Mouse (Mus musculus) heart, adult 9 months (tissue): ENCODE measurements around the gene Ahcyl2.
A peak's percentile ranks its signal among the peaks of the same experiment; 100 is the strongest.

ENCODE experiments used
- DNase-seq, 2 experiments: peaks; one replicate each; pipeline ENCODE4 v3.0.0; 2022; ENCODE audit warnings: low spot score in 2 of 2

Ahcyl2 gene

DNA sequence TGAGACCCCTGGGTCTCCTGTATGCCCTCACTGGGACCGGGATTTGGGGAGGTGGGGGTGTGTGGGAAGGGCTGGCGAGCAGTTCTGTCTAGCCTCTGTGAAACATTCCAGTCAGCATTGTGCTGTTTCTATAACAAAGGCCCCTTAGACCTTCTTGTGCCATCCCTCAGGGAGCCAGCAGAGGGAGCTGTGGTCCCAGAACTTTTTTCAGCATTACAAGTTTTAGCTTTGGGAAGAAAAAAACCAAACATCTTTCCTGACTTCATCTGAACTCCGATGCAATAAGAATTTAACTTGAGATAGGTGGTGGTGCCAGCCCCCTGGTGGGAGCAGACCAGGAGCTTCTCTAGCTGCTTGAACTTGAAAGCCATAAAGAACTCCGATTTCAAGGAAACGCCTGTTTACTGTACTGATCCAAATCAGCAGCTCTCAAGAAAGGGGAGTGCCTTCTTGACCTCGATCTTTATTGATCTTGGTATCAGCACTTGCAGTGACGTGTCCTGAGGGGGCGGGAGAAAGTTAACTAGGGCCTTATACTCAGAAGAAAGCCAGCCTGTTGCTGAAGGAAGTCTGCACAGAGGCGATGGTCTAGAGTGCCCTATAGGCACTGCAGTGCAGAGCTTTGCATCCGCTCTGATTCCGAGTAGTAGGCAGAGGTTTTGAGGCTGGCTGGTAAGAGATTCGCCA is 85.5 kb downstream of the Ahcyl2 start:
- DNase-seq, result peak; percentile 35 to 65

- no peak for DNase-seq
These were observed 86.1 kb downstream of the Ahcyl2 start for GRCm38 (mm10) chr6:29853900-29854390.

GRCm38 (mm10) chr6:29858619-29859018 is 90.8 kb downstream of the Ahcyl2 start:
- no peak for DNase-seq

GRCm38 (mm10) chr6:29859344-29859743 is 91.5 kb downstream of the Ahcyl2 start:
- no peak for DNase-seq

GRCm38 (mm10) chr6:29860238-29860637 is 92.4 kb downstream of the Ahcyl2 start:
- no peak for DNase-seq

- DNase-seq, result no peak
These were observed 97.1 kb downstream of the Ahcyl2 start for GRCm38 (mm10) chr6:29864926-29865325.

GRCm38 (mm10) chr6:29866935-29867724 is 99.3 kb downstream of the Ahcyl2 start:
- DNase-seq, result no peak

GRCm38 (mm10) chr6:29868341-29868895 is 100.6 kb downstream of the Ahcyl2 start:
- no peak for DNase-seq

GRCm38 (mm10) chr6:29873654-29874053 is 105.8 kb downstream of the Ahcyl2 start:
- DNase-seq, result no peak

- DNase-seq, result peak; percentile 26 to 37
These were observed 107.8 kb downstream of the Ahcyl2 start for GRCm38 (mm10) chr6:29875576-29875975.

- DNase-seq, result no peak
These were observed 109.0 kb downstream of the Ahcyl2 start for GRCm38 (mm10) chr6:29876782-29877181.

DNA sequence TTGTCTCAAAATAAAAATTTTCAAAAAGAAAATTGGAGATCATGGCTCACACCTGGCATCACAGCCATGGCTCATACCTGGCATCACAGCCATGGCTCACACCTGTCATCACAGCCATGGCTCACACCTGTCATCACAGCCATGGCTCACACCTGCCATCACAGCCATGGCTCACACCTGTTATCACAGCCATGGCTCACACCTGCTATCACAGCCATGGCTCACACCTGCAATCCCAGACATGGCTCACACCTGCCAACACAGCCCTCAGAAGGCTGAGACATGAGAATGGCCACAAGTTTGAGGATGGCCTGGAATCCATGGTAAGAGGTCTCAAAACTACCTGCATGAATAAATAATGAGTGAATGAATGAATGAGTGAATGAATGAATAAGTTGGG is 111.8 kb downstream of the Ahcyl2 start:
- no peak for DNase-seq

DNA sequence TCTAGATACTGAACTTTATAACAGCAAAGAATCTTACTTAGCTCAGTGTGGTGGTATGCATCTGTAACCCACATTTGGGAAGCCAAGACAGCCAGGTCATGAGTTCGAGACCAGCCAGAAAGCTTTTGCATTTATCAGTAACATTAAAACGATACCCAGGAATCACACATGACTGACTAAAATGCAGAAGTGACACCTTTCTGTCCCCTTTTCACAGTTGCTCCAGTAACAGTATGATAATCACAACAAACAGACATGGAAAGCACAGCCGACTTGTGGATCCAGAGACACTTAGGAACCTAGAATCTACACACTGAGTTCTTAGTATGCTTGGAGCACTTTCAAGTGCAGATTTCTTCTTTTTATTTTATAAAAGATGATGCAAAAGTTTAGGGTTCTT is 113.0 kb downstream of the Ahcyl2 start:
- no peak for DNase-seq

GRCm38 (mm10) chr6:29881936-29882335 is 114.1 kb downstream of the Ahcyl2 start:
- peak in 1 of 2 experiments; percentile 16 for DNase-seq

DNA sequence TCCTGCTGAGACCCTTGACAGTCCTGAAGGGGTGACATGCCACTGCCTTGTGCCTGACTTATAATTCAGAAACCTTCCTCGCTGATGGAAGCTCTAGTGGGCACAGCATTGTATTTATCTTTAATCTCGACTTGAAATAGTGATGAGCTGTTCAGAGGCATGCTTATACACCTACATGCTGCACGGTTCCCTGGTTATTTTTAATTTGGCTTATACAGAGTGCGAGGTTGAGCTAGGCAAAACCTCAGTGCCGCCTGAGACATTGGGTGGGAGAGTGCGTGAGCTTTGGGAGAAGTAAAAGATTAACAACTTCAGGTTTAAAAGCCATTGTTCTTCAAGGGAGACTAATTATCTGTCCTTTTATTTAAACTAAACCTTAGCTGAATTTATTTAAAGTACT is 115.1 kb downstream of the Ahcyl2 start:
- DNase-seq, result no peak

GRCm38 (mm10) chr6:29891151-29891550 is 123.3 kb downstream of the Ahcyl2 start:
- no peak for DNase-seq

- no peak for DNase-seq
These were observed 129.2 kb downstream of the Ahcyl2 start for GRCm38 (mm10) chr6:29896976-29897375.

DNA sequence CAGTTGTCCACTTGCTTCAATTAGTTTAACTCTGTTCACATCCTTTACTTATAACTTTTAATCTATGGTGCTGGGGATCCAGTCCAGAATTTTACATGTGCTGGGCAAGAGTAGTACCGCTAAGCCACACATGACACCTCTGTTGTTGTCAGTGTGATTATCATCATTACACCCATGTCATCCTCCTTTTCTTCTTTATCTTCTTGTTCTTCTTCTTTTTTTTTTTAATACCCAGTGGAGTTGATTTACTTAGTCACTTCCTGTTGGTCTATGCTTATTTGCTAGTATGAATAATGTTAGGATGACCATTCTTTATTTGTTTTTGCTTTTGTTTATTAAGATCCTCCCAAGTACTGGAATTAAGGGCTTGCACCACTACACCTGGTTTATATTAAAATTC is 133.6 kb downstream of the Ahcyl2 start:
- DNase-seq, result no peak

DNA sequence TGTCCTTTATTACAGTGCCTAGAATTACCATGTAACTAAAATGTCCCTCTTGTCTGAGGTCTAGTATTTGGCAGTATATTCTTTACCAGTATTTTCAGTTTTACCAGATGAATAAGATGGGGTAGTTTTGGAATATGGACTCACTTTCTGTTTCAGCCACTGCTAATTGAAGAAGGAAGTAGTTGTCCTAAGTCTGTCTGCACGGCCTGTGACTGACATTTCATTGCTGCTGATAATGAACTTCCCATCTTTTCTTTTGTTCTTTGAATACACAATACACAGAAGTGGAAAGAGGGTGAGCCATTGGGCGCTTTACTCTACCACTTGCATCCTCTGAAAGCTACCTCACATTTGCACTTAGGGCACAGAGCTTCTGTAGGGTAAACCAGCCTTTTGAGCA is 134.4 kb downstream of the Ahcyl2 start:
- DNase-seq, result no peak

DNA sequence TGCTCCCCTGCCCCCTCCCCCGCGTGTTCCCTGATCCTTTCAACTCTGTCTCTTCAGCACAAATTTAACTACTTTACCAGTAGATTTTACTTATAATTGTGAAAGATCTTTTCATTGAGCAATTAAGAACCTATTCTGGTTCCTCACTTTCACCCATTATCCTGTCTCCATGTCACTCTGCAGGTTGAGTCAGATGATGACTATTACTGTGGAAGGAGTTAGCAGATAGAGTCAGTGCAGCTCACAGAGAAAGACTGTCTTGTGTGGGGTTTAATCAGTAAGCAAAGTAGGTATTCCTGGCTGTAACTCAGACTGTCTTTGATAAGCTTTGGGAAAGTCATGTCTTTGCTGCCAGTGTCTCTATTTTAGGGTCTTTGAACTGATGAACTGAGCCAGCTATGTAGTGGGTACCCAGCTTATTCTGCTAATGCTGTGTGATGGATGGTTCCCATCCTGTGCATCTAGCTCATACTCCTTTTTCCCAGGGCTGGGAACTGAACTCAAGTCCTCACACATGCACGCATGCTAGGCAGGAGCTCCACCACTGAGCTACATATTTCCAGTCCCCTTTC is 135.6 kb downstream of the Ahcyl2 start:
- DNase-seq, result peak in 1 of 2 experiments; percentile 6

DNA sequence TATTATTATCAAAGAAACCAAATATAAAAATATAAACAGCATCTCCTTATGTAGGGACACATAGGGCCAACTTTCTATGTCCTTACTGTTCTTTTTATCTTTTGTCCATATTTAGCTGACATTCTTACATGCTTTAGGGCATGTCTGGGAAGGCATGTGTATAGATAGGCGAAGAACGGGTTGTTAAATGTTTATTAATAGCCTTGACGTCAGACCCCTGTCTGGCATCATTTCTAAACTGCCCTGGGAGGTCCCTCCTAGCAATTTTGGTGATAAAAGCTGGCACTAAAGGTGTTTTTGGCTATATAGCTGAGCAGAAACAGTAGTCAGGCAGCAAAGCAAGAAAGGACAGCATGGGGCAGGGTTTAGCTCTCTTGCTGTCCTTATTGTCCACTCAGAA is 136.5 kb downstream of the Ahcyl2 start:
- peak; percentile 16 to 42 for DNase-seq

DNA sequence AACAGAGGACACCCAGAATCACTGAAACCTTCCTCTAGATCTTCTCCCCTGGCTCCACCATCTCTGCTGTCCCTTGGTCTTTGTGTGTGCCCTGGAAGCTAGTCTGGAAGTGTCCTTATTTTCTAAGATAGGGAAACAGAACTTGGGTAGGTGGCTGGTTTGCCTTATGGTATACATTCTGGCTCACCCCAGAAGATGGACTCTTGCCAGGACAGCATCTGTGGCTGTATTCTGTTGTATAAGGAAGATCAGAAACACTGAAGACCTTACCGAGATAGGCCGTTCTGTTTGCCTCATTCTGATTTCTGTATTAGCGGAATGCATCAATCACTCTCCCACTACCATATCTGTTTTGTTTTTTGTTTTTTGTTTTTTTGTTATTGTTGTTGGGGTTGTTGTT is 142.8 kb downstream of the Ahcyl2 start:
- no peak for DNase-seq
